Mouse (Mus musculus) limb, embryonic 11.5 days (tissue): ENCODE measurements around the gene Myl9. TPM values are rescaled to one million over a fixed set of nuclear protein-coding genes. Genes with fewer than 3 reads are reported as not detected.

ENCODE experiments used
- ATAC-seq: fragments of 200-750 bp; cut with Nextera tagmentation; 2 replicates; pipeline ENCODE4 v1.8.0; 2017; ENCODE audit warnings: low read depth; ENCODE audit not compliant: insufficient number of reproducible peaks, low FRiP score, low TSS enrichment
- DNase-seq: peaks from one replicate; pipeline ENCODE4 v3.0.0-alpha.2; 2015; ENCODE audit warnings: low spot score
- H3K27ac ChIP-seq: fragments of 300-500 bp; sonication (generic); replicated peaks from 2 replicates; pipeline ENCODE4 v1.5.1; 2014; ENCODE audit warnings: low read depth, mild to moderate bottlenecking, low read length
- H3K27me3 ChIP-seq: fragments of 300-500 bp; sonication (generic); 2 replicates; pipeline ENCODE4 v1.6.1; 2014; ENCODE audit warnings: mild to moderate bottlenecking, low read length, mixed read lengths; ENCODE audit not compliant: control insufficient read depth, insufficient read depth
- H3K36me3 ChIP-seq: fragments of 300-500 bp; sonication (generic); 2 replicates; pipeline ENCODE4 v1.6.1; 2014; ENCODE audit warnings: mild to moderate bottlenecking, low read length, moderate library complexity, mixed read lengths; ENCODE audit not compliant: control insufficient read depth, insufficient read depth
- H3K4me1 ChIP-seq: fragments of 300-500 bp; sonication (generic); 2 replicates; pipeline ENCODE4 v1.6.1; 2014; ENCODE audit warnings: low read length, mixed read lengths; ENCODE audit not compliant: control insufficient read depth, insufficient read depth
- H3K4me2 ChIP-seq: fragments of 300-500 bp; sonication (generic); 2 replicates; pipeline ENCODE4 v1.6.1; 2014; ENCODE audit warnings: low read depth, mild to moderate bottlenecking, moderate library complexity; ENCODE audit not compliant: severe bottlenecking
- H3K4me3 ChIP-seq: fragments of 300-500 bp; sonication (generic); 2 replicates; pipeline ENCODE4 v1.5.1; 2014; ENCODE audit warnings: low read depth, low read length
- H3K9ac ChIP-seq: fragments of 300-500 bp; sonication (generic); 2 replicates; pipeline ENCODE4 v1.6.1; 2014; ENCODE audit warnings: mild to moderate bottlenecking, low read length
- H3K9me3 ChIP-seq: fragments of 300-500 bp; sonication (generic); 2 replicates; pipeline ENCODE4 v1.6.1; 2016; ENCODE audit warnings: low read length; ENCODE audit not compliant: control insufficient read depth
- WGBS: fragments of 180-500 bp; shearing (Covaris S2); extraction: QIAGEN DNeasy Blood & Tissue Kit; methylation state at CpG from one replicate; pipeline ENCODE4 v1.1.7; 2014; 5-methylcytosine and 5-hydroxymethylcytosine counted together
- polyA plus RNA-seq: library from polyadenylated mRNA; unstranded; fragments of >200 nt; fragmentation: Nextera tagmentation; extraction: Ambion mirVana; gene quantifications from 2 replicates; pipeline ENCODE4 v1.2.1, GENCODE M21; 2014

The Myl9 gene
- polyA plus RNA-seq, 1 experiment from 2014 or later = 83.8 TPM

GRCm38 (mm10) chr2:156736846-156737245, 38.4 kb upstream of the Myl9 start:
- ATAC-seq (0 out of 2 replicates have a peak, but pooled peaks have one; percentile 31), DNase-seq (no peak)
- Histone ChIP-seq H3K9me3 (no peaks in the 10 kb centered on the region), H3K9ac (no peak overlapping the region), H3K27me3 (no peaks in the 10 kb centered on the region), H3K4me2 (no peak overlapping the region), H3K27ac (no peak overlapping the region), H3K4me3 (no peak overlapping the region), H3K4me1 (0 out of 2 replicates have a peak, but pooled peaks cover 9% of the 10 kb centered on the region), H3K36me3 (no peaks in the 10 kb centered on the region)
- 63% methylated on average over 7 of the region's 7 CpGs for WGBS

- Histone ChIP-seq H3K36me3 (no peaks in the 10 kb centered on the region), H3K27ac (no peak overlapping the region), H3K4me3 (no peak overlapping the region), H3K9me3 (no peaks in the 10 kb centered on the region), H3K27me3 (no peaks in the 10 kb centered on the region), H3K9ac (no peak overlapping the region), H3K4me2 (no peak overlapping the region), H3K4me1 (peaks cover 12% of the 10 kb centered on the region; the same call in 1 of the 2 replicates)
- ATAC-seq (no peak), DNase-seq (no peak)
- 75% methylated on average over 7 of the region's 7 CpGs for WGBS
Observed at GRCm38 (mm10) chr2:156737976-156738375, 37.2 kb upstream of the Myl9 start.

DNA sequence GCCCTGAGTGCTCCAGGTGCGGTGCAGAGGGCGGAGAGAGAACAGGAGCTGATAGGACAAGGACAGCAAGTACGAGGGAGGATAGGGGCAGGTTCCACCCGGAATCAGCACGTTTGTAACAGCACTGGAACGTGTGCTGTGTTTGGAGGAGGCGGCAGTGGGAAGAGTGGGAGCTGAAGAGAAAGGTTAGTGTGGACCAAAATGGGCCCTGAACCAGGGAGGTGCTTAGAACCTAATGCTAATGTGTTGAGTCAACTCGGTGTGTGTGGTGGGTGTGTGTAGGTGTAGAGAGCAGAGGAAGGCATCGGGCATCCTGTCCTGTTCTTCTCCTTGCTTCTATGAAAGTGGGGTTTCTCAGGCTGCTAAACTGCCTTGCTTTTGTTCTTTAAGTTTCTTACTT, 34.0 kb upstream of the Myl9 start:
- no peaks in the 10 kb centered on the region for H3K9me3 ChIP-seq
- ATAC-seq = no peak
- no peaks in the 10 kb centered on the region; the same call in none of the 2 replicates for H3K36me3 ChIP-seq

DNA sequence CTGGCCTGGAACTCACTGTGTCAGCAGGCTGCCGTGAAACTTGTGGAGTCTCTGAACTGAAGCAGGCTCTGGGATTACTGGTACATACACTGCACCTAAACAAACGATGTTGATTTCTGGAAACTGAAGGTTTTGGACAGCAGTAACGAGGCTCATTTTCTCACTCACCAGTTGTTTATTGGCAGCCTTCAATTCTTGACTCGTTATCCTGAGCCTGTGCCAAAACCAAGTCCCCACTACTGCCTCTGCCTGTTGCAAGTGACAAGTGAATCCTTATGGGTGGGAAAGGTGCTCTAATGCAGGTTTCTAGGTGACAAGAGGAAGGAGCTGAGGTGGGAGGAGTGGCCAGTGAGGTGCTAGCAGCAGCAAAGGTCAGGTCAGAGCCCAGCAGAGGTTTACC, 33.2 kb upstream of the Myl9 start:
- ATAC-seq = no peak
- H3K9ac ChIP-seq = no peak overlapping the region
- H3K36me3 ChIP-seq = no peaks in the 10 kb centered on the region; the same call in none of the 2 replicates
- no peak overlapping the region for H3K4me2 ChIP-seq
- no peak for DNase-seq
- WGBS = 40% methylated on average over 4 of the region's 4 CpGs
- H3K27ac ChIP-seq = no peak overlapping the region
- H3K4me1 ChIP-seq = peaks cover 10% of the 10 kb centered on the region
- H3K4me3 ChIP-seq = no peak overlapping the region
- H3K27me3 ChIP-seq = no peaks in the 10 kb centered on the region
- H3K9me3 ChIP-seq = no peaks in the 10 kb centered on the region

More for the DNA sequence above, 34.0 kb upstream of the Myl9 start:
- H3K27me3 ChIP-seq = no peaks in the 10 kb centered on the region
- no peak for DNase-seq
- H3K4me3 ChIP-seq = no peak overlapping the region
- H3K27ac ChIP-seq = no peak overlapping the region
- peaks cover 13% of the 10 kb centered on the region for H3K4me1 ChIP-seq
- no peak overlapping the region for H3K4me2 ChIP-seq
- WGBS = 86% methylated on average over 9 of the region's 9 CpGs
- H3K9ac ChIP-seq = no peak overlapping the region

GRCm38 (mm10) chr2:156743248-156743647, 32.0 kb upstream of the Myl9 start:
- Histone ChIP-seq H3K4me2 (no peak overlapping the region), H3K27me3 (no peaks in the 10 kb centered on the region), H3K4me3 (no peak overlapping the region), H3K9me3 (no peaks in the 10 kb centered on the region), H3K27ac (no peak overlapping the region), H3K36me3 (no peaks in the 10 kb centered on the region; the same call in none of the 2 replicates), H3K9ac (no peak overlapping the region), H3K4me1 (peaks cover 10% of the 10 kb centered on the region)
- DNase-seq (no peak), ATAC-seq (no peak)
- 72% methylated on average over 3 of the region's 3 CpGs for WGBS

- Histone ChIP-seq H3K4me3 (no peak overlapping the region), H3K9me3 (no peaks in the 10 kb centered on the region), H3K4me1 (peaks cover 10% of the 10 kb centered on the region), H3K36me3 (peaks cover 3% of the 10 kb centered on the region), H3K27ac (no peak overlapping the region), H3K4me2 (no peak overlapping the region), H3K27me3 (no peaks in the 10 kb centered on the region), H3K9ac (no peak overlapping the region)
- 92% methylated on average over 5 of the region's 5 CpGs for WGBS
- ATAC-seq = no peak
- DNase-seq = no peak
Observed at GRCm38 (mm10) chr2:156744414-156744813, 30.8 kb upstream of the Myl9 start.

DNA sequence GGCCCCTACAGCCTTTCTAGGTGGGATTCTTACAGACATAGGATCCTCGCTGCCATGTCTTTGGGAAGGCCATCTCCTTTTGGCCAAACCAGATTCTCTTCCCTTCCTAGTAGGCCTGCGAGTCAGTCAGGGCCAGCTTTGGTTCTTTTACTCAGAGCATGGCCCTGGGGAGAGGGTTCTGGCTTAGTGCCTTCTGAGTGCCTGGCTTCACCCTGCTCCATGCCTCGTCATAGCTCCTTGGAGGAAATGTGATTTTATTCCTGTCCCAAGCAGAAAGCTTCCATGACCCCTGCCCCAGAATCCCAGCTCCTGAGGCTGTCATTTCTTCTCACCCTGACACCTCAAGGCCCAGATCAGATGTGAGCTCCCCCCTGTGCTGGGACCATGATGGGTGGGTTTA, 27.9 kb upstream of the Myl9 start:
- no peaks in the 10 kb centered on the region for H3K27me3 ChIP-seq
- H3K4me2 ChIP-seq = no peak overlapping the region
- no peak overlapping the region for H3K4me3 ChIP-seq
- H3K27ac ChIP-seq = no peak overlapping the region
- no peaks in the 10 kb centered on the region for H3K9me3 ChIP-seq
- WGBS = 98% methylated on average over 3 of the region's 3 CpGs
- peaks cover 4% of the 10 kb centered on the region for H3K4me1 ChIP-seq
- DNase-seq = no peak
- H3K9ac ChIP-seq = no peak overlapping the region
- peaks cover 14% of the 10 kb centered on the region for H3K36me3 ChIP-seq
- ATAC-seq = no peak

DNA sequence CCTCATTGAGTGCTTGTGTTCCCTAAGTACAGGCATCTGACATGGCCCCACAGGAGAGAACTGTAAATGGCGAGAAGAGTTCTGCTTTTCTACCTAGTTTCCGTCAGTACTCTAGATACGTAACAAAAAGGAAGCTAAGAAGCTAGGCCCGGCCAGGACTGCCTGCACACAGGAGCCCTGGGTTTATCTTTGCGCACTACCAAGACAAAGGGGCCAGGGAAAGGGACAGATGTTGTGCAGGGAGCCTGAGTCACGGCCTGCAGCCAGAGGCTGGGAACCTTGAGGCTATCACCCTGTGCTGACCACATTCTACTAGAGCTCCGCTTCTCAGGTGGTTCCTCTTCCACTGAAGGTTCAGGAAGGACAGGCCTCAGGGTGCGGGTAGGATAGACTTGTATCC, 25.5 kb upstream of the Myl9 start:
- no peak for DNase-seq
- no peak overlapping the region for H3K4me2 ChIP-seq
- no peak overlapping the region for H3K9ac ChIP-seq
- H3K4me1 ChIP-seq = no peaks in the 10 kb centered on the region
- no peaks in the 10 kb centered on the region for H3K9me3 ChIP-seq
- no peaks in the 10 kb centered on the region for H3K27me3 ChIP-seq
- no peak overlapping the region for H3K4me3 ChIP-seq
- H3K36me3 ChIP-seq = peaks cover 14% of the 10 kb centered on the region
- H3K27ac ChIP-seq = no peak overlapping the region
- 94% methylated on average over 8 of the region's 8 CpGs for WGBS
- no peak for ATAC-seq

DNA sequence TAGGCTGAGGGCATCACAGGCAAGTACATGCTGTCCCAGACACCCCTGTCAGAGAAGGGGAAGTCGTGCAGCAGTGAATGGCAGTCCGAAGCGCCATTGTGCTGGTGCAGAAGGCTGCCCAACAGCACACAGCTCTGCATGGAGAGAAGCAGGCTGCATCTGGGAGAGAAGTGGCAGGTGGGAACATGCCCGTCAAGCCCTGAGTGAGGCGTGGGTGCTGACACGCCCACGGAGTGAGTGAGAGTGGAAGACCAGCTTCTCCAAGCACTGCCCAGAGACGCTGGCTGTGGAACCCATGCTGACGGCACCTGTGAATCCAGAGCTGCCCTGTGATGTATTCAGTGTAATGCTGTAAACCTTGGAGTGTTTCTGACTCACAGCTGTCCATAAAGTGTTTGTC, 18.3 kb upstream of the Myl9 start:
- 95% methylated on average over 9 of the region's 9 CpGs for WGBS
- Histone ChIP-seq H3K9ac (no peak overlapping the region), H3K9me3 (no peaks in the 10 kb centered on the region; the same call in 1 of the 2 replicates), H3K27me3 (no peaks in the 10 kb centered on the region), H3K4me2 (no peak overlapping the region), H3K4me3 (no peak overlapping the region), H3K4me1 (no peaks in the 10 kb centered on the region), H3K27ac (no peak overlapping the region), H3K36me3 (peaks cover 43% of the 10 kb centered on the region)
- DNase-seq = no peak
- ATAC-seq = no peak
